Mouse (Mus musculus): ENCODE results near the gene Mymx.

Gene Mymx

GRCm38 (mm10) chr17:45610144-45610866 lies 8.4 kb upstream of the Mymx start:
- DNase-seq (ENCODE audit: low spot score in 2 of 2) = no peak

DNA sequence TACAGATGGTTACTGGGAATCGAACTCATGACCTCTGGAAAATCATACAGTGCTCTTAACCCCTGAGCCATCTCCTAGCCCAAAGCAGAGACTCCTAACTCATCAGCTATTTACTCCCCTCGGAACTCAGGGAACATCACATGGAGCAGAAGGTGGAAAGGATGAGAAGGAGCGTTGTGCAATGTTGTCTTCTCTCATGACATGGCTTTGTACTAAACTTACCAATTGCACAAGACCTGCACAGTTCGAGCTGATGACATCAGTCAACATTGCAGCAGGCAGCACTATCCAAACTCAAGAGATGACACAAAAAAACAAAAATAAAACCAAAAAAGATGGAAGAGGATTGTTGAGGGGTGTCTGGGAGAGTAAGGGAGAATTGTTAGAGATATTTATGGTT lies 6.5 kb upstream of the Mymx start:
- DNase-seq (ENCODE audit: low spot score in 2 of 2) = no peak

DNA sequence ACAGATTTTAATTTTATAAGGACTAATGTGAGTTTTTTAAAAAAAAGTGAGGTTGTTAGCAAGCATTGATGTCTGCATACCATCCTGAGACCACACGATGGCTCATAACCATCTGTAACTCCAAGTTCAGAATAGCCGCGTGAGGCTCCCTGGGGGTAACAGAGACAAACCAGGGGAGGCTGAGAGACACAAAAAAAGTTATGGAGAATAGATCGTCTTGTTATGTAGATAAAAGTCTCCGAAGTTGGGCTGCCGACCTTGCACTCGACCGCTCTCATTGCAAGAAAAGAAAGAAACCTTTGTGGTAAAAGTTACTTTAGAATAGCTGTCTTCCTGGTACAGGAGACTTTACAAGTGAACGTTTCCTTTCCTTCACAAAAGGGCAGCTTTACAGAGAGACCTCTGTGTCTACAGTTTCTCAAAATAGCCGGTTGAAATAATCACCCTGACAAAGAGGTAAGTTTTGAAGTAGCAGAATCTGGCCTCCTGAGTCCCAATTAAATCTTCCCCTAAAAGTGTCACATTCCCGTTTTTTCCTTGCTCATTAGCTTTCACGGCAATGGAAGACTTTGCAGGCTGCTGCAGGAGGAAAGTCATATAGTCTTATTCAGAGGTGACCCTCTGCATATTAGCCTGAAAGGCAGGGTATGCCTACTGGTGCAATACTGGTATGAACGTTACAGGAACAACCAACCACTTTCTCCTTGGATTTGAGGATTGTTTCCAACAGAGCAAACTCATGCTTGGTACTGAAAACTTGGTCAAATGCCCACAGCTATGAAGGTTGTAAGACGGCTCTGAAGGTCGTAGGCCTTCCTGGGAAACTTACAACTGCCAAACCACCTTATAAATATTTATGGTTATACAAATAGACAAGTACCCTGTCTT lies 5.3 kb upstream of the Mymx start:
- no peak for DNase-seq (ENCODE audit: low spot score in 2 of 2)

- no peak for DNase-seq (ENCODE audit: low spot score in 2 of 2)
These were observed 1.1 kb upstream of the Mymx start for GRCm38 (mm10) chr17:45602984-45603383.

- DNase-seq (ENCODE audit: low spot score in 2 of 2) = no peak
These were observed 577 bp downstream of the Mymx start for GRCm38 (mm10) chr17:45601325-45601724.

DNA sequence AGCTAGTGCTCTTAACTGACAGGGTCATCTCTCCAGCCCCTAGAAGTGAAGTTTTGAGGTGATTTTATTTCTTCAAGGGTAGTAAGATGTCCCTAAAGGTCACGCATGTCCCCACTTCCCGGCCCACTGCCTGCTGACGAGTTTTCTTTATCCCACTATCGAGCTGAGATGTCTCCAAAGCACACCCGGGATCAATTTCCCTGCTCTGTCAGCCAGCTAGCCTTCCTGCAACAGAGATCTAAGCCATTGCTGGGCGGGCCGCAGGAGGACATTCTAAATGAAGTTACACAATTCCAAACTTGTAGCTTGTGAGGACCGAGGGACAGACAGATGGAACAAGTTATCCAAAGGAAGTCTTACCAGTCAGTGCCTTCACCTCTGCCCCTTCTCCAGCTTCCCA lies 1.6 kb downstream of the Mymx start:
- no peak for DNase-seq (ENCODE audit: low spot score in 2 of 2)

GRCm38 (mm10) chr17:45599446-45600242 lies 2.3 kb downstream of the Mymx start, which contains the start of gene Slc29a1:
TSS of gene Slc29a1 (minus strand) at chr17:45599606.
- DNase-seq (ENCODE audit: low spot score in 2 of 2) = no peak

DNA sequence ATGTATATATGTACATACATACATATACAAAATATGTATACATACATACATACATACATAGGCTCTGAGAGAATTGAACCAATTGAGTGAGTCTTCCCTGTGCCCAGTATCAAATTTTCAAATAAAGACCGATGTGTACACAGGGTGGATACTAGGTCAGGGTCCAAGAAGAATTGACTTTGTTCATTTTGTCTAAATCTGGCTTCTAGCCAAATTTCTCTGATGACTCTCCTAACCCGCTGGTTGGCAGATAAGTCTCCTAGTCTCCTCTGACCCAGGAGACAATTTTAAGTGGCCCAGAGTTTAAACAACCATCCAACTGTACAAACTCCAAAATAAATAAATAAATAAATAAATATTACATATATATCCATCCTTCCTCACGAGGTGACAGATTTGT lies 3.0 kb downstream of the Mymx start:
- no peak for DNase-seq (ENCODE audit: low spot score in 2 of 2)

DNA sequence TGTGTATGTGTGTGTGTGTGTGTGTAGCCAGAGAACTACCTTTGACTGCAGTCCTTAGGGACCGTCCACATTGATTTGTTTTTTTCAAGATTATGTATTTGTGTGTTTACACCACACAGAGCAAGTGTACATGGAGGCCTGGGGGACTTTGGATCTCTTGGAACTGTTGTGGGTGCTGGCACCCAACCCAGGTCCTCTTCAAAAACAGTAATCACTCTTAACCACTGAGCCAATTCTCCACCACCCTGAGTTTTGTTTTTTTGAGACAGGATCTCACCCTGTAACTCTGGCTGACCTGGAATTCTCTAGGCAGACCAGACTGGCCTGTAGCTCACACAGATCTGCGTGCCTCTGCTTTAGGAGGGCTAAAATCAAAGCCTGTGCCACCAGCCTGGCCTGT lies 3.5 kb downstream of the Mymx start:
- no peak for DNase-seq (ENCODE audit: low spot score in 2 of 2)

DNA sequence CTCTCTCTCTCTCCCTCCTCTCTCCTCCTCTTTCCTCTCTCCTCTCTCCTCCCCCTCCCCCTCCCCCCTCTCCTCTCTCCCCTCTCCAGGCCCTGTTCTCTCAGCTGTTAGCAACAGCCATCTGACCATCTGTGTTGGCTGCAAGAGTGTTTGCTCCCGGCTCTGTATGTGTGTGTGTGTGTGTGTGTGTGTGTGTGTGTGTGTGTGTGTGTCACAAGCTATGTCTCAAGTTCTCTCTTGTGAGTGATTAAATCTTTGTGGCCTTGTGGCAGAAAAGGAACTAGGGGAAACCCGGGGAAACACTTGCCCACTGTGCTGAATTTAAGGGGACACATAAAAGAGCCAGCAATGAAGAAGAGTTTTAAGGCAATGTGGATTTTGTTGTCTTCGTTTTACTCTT lies 4.1 kb downstream of the Mymx start:
- no peak for DNase-seq (ENCODE audit: low spot score in 2 of 2)

DNA sequence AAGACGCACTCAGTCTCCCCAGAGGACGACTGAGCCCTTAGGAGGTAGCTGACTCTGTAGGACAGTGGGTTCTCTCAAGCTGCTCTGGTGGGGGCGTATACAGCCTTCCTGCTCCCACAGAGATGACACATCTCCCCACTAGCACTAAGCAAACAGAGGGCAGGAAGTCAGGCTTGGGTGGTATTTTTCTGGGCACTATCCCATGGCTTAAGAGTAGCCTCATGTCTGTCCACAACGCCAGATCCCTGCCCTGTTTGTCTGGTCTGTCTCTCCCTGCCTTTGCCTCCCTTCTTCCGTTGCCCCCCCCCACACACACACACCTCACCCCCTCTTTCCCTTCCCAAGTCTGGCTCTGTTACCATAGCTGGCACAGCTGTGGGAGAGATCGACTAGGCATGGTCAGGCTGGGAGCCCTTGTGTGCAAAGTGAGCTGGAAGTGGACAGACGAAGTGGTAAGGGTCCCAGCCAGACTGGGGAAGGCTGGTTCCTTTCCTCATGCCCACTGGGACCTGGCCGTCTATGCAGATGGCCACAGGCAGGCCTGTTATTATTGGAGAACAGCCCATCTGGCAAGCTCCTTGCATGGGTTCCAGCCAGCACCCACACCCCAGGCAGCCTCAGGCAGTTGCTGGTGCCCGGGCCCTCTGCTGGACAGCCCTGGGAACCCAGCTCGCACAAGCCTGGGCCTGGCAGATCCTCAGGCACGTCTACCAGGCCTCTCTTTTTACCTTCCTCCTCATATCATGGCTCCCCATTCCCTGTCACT lies 5.1 kb downstream of the Mymx start:
- DNase-seq (ENCODE audit: low spot score in 2 of 2) = no peak

DNA sequence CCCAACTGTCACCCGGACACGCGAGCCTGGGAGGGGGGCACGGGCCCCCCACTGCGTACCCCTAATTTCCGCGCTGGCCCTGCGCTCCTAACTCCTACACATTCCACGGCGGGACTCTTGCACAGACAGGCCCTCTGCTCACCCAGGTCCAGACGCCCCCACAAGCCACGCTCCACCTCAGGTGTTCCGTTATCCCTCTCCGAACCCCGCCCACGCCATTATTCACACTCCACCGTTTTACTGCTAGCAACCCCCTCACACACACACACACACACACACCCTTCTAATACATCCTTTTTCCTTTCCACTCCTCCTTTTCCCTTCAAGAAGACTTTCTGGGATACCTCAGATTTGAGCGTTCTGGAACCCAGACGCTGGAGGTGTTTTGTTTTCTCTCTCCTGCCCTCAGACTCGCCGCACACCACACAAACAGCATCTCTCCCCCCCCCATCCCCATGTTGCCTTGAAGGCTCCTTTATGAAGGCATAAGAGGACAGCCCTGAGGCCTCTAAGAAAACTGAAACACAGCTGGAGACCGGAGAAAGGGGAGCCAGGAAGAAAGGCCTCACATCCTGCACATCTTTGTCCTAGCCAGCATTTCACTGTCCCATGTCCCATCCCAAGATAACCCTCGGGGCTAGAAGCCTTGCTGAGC lies 6.0 kb downstream of the Mymx start:
- DNase-seq (ENCODE audit: low spot score in 2 of 2) = no peak

- no peak for DNase-seq (ENCODE audit: low spot score in 2 of 2)
These were observed 6.8 kb downstream of the Mymx start for GRCm38 (mm10) chr17:45594881-45595735.

DNA sequence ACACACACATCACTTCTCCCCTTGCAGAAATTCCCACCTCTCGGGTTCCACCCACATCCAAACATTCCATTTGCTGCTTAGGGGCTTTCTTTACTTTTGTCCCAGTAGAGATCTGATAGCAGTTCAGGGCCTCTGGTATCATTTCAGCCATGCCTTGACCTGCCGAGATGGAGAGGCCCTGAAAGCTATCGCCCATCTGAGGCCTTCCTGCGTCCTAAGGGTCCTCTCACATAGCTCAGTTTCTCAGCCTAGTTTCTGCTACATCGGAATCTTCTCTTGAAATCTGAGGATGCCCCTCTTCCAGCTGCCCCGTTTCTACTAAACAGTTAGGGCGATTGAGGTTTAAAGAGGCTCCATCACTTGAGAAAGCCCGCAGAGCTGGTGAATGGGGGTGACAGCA lies 7.7 kb downstream of the Mymx start:
- no peak for DNase-seq (ENCODE audit: low spot score in 2 of 2)

DNA sequence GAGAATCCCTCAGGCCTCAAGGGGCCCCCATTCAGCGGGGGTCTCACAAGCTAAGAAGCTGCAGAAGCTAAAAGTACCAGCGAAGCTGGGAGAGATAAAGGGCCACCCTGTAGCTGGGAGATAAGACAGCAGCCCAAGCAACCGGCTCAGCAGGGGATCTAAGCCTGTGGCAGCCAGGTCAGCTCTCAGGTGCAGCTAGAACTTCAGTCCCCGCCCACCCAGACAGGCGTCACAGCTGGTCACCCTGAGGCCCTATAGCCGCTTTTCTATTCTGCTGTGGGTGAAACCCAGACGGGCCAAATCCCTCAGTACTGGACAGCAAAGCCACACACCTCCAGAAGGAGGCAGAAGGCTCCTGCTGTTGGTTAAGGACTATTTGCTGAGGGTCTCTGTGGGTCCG lies 8.4 kb downstream of the Mymx start:
- DNase-seq (ENCODE audit: low spot score in 2 of 2) = no peak

GRCm38 (mm10) chr17:45592606-45593431 lies 9.1 kb downstream of the Mymx start:
- DNase-seq (ENCODE audit: low spot score in 2 of 2) = no peak

- no peak for DNase-seq (ENCODE audit: low spot score in 2 of 2)
These were observed 9.9 kb downstream of the Mymx start for GRCm38 (mm10) chr17:45591701-45592605.

DNA sequence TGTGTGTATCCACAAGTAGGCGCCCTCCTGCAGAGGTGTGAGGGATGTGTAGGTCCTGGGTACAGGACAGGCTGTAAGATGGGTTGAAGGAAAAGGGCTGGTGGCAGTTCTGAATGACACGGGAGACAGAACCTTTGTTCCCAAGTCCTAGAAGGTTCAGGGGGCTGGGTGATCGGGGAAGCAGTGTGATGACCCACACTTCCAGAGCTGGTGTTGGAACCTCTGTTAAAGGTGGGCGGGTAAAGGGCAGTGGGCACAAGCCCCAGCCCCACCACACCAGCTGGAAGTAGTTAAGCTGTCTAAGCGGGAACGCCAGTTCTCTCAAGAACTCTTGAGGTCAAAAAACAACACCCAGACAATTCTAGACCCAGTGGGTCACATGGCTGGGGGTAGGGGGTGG lies 11.5 kb downstream of the Mymx start:
- no peak for DNase-seq (ENCODE audit: low spot score in 2 of 2)

Data from frontal cortex, postnatal 25 days (tissue).